Comparison of ENCODE assay signal across 35 mouse cellular contexts in the genomic region with DNA sequence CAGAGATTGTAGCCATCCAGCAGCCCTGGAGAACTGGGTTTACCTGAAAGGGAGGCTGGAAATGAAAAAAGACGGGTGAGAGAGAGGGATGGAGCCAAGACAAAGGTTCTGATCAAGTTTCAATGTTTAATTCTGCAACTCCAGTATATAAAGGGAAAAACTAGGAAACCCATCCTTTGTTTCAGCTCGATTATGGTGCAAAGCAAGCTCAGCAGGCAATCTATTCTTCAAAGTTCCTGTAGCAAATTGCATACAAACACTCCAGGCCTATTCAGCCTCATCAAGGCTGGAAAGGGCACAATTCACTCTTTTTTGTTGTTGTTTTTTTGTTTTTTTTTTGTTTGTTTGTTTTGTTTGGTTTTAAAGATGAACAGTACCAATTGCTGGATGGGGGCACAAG.
"Had no signal": no experiment of that assay in that cellular context is flagged by ENCODE, and none has a peak within 500 bp of the region (broad histone marks: within the 10 kb centered on the region; RNA-seq: fewer than 3 reads in every experiment).

No protein-coding gene starts in this region.

- H3K36me3 ChIP-seq: heart, embryonic 10.5 days; heart, embryonic 12.5 days; heart, embryonic 13.5 days; heart, embryonic 15.5 days; hindbrain, embryonic 10.5 days; hindbrain, embryonic 12.5 days; hindbrain, embryonic 13.5 days; hindbrain, embryonic 15.5 days; intestine, embryonic 15.5 days; kidney, embryonic 15.5 days had no signal

- H3K4me1 ChIP-seq: heart, embryonic 10.5 days; heart, embryonic 12.5 days; heart, embryonic 13.5 days; heart, embryonic 15.5 days; hindbrain, embryonic 10.5 days; hindbrain, embryonic 12.5 days; hindbrain, embryonic 13.5 days; hindbrain, embryonic 15.5 days; intestine, embryonic 15.5 days; kidney, embryonic 15.5 days had no signal

- H3K9ac ChIP-seq: heart, embryonic 12.5 days; heart, embryonic 13.5 days; heart, embryonic 15.5 days; hindbrain, embryonic 12.5 days; hindbrain, embryonic 13.5 days; hindbrain, embryonic 14.5 days; hindbrain, embryonic 15.5 days; intestine, embryonic 15.5 days; kidney, embryonic 15.5 days had no signal

- H3K4me3 ChIP-seq: heart, embryonic 10.5 days; heart, embryonic 12.5 days; heart, embryonic 13.5 days; heart, embryonic 15.5 days; hindbrain, embryonic 10.5 days; hindbrain, embryonic 12.5 days; hindbrain, embryonic 13.5 days; hindbrain, embryonic 15.5 days; intestine, embryonic 15.5 days; kidney, embryonic 15.5 days; layer of hippocampus, adult 2 months; left cerebral cortex, adult 2 months had no signal

- ATAC-seq: hindbrain, embryonic 16.5 days; hindbrain, postnatal 0 days; inflammation-experienced regulatory T-cells, adult 6 months; intestine, embryonic 15.5 days; intestine, embryonic 16.5 days; intestine, postnatal 0 days had no signal

- H3K27ac ChIP-seq: heart, embryonic 10.5 days; heart, embryonic 13.5 days; heart, embryonic 15.5 days; hindbrain, embryonic 10.5 days; hindbrain, embryonic 12.5 days; hindbrain, embryonic 13.5 days; hindbrain, embryonic 14.5 days; hindbrain, embryonic 15.5 days; hindbrain, postnatal 0 days; intestine, embryonic 15.5 days; kidney, embryonic 15.5 days; kidney, postnatal 0 days; layer of hippocampus, adult 2 months; left cerebral cortex, adult 2 months had no signal

- DNase-seq: heart, postnatal 10 days; heart, postnatal 14 days; heart, postnatal 36 days; heart, postnatal 4 days; kidney, adult 11 months; kidney, adult 18-20 months; kidney, adult 2 months; kidney, adult 8-10 months; kidney, adult 9 months; kidney, postnatal 10 days; kidney, postnatal 14 days; kidney, postnatal 25 days; kidney, postnatal 36 days; kidney, postnatal 4 days; layer of hippocampus, adult 9-11 months; layer of hippocampus, postnatal 36 days had no signal

- H3K9me3 ChIP-seq: heart, embryonic 10.5 days; heart, embryonic 12.5 days; heart, embryonic 13.5 days; heart, embryonic 15.5 days; hindbrain, embryonic 10.5 days; hindbrain, embryonic 12.5 days; hindbrain, embryonic 13.5 days; hindbrain, embryonic 15.5 days; intestine, embryonic 15.5 days; kidney, embryonic 15.5 days had no signal
